In genomic region chr2:121295608-121296571, GRCm38 (mm10) we compare ENCODE assay signal across 9 mouse cellular contexts. TPM values are rescaled to one million over a fixed set of nuclear protein-coding genes. Genes with fewer than 3 reads are reported as not detected.
DNase-seq lines count a peak whose midpoint lies in the region; ATAC-seq and TF ChIP-seq lines count a peak whose summit lies in the region.
"Had no signal": no experiment of that assay in that cellular context is flagged by ENCODE, and none has a peak within 500 bp of the region (broad histone marks: within the 10 kb centered on the region; RNA-seq: fewer than 3 reads in every experiment).

No protein-coding gene starts in this region.

- peaks cover 56% of the 10 kb centered on the region for H3K4me1 ChIP-seq in forebrain, embryonic 12.5 days
- H3K4me1 ChIP-seq in intestine, embryonic 14.5 days (replicated peaks; ENCODE audit: control insufficient read depth, insufficient read depth, low read length) = peaks cover 34% of the 10 kb centered on the region
- peaks cover 45% of the 10 kb centered on the region for H3K4me1 ChIP-seq in midbrain, embryonic 11.5 days (ENCODE audit: control insufficient read depth, insufficient read depth, low read length)
- H3K4me1 ChIP-seq in thymus, adult 2 months (replicated peaks; ENCODE audit: control insufficient read depth, insufficient read depth, low read length) = peaks cover 27% of the 10 kb centered on the region

- intact Hi-C loops in heart, postnatal 25 days (cut with DNase I) = no loop called here

- DNase-seq in heart, adult 18-20 months = peak; percentile 29 to 50
- DNase-seq in heart, postnatal 25 days (ENCODE audit: low spot score) = no peak
- DNase-seq in NIH3T3 (ENCODE audit: low read depth) = peak; percentile 73
- DNase-seq in intestine, embryonic 14.5 days (ENCODE audit: low spot score) = peak; percentile 65
- peak; percentile 93 for DNase-seq in midbrain, embryonic 11.5 days (ENCODE audit: low spot score, missing footprints)
- DNase-seq in thymus, adult 2 months = peak; percentile 37
- DNase-seq in B cell, adult 2 months = no peak

- no peak for TF ChIP-seq POLR2A in thymus, adult 2 months (IDR thresholded peaks at IDR 0.05; ENCODE audit: control insufficient read depth, extremely low read depth, insufficient read depth, low read length, poor library complexity)

- peak overlapping the region; percentile 50 for H3K4me3 ChIP-seq in forebrain, embryonic 12.5 days (replicated peaks)
- H3K4me3 ChIP-seq in intestine, embryonic 14.5 days (ENCODE audit: low read depth, low read length) = peak overlapping the region; percentile 45
- H3K4me3 ChIP-seq in midbrain, embryonic 11.5 days (ENCODE audit: low read depth, low read length) = peak overlapping the region; percentile 40
- H3K4me3 ChIP-seq in thymus, adult 2 months (ENCODE audit: control insufficient read depth, insufficient read depth, low read length) = peak overlapping the region; percentile 2; the same call in 1 of the 2 replicates

- peak overlapping the region; percentile 69 for H3K4me2 ChIP-seq in forebrain, embryonic 12.5 days
- H3K4me2 ChIP-seq in intestine, embryonic 14.5 days (ENCODE audit: low read length) = peak overlapping the region; percentile 70
- H3K4me2 ChIP-seq in midbrain, embryonic 11.5 days = peak overlapping the region; percentile 65

- ATAC-seq in forebrain, embryonic 12.5 days (ENCODE audit: low FRiP score) = peak; percentile 50
- peak; percentile 18 for ATAC-seq in intestine, embryonic 14.5 days (replicated peaks; ENCODE audit: low FRiP score, low TSS enrichment, low read depth)
- peak; percentile 53 for ATAC-seq in midbrain, embryonic 11.5 days (ENCODE audit: low FRiP score)

- TF ChIP-seq CTCF in thymus, adult 2 months (IDR thresholded peaks at IDR 0.05; ENCODE audit: borderline replicate concordance, control insufficient read depth, extremely low read depth, insufficient read depth, low read length, poor library complexity) = no peak

- no peaks in the 10 kb centered on the region for H3K9me3 ChIP-seq in forebrain, embryonic 12.5 days
- H3K9me3 ChIP-seq in intestine, embryonic 14.5 days (ENCODE audit: control insufficient read depth, low read length) = no peaks in the 10 kb centered on the region
- H3K9me3 ChIP-seq in midbrain, embryonic 11.5 days (ENCODE audit: control insufficient read depth, low read length) = no peaks in the 10 kb centered on the region

- H3K27me3 ChIP-seq in forebrain, embryonic 12.5 days = peaks cover 10% of the 10 kb centered on the region; the same call in 1 of the 2 replicates
- peaks cover 4% of the 10 kb centered on the region for H3K27me3 ChIP-seq in intestine, embryonic 14.5 days (replicated peaks; ENCODE audit: control insufficient read depth, insufficient read depth, low read length)
- no peaks in the 10 kb centered on the region for H3K27me3 ChIP-seq in midbrain, embryonic 11.5 days (ENCODE audit: control insufficient read depth, insufficient read depth, low read length)
- H3K27me3 ChIP-seq in thymus, adult 2 months (ENCODE audit: control insufficient read depth, insufficient read depth, low read length) = peaks cover 22% of the 10 kb centered on the region

- H3K9ac ChIP-seq in forebrain, embryonic 12.5 days = peak overlapping the region; percentile 63
- H3K9ac ChIP-seq in intestine, embryonic 14.5 days (ENCODE audit: low read length) = peak overlapping the region; percentile 23
- H3K9ac ChIP-seq in midbrain, embryonic 11.5 days (ENCODE audit: low read length) = peak overlapping the region; percentile 46

- peak overlapping the region; percentile 85 for H3K27ac ChIP-seq in forebrain, embryonic 12.5 days
- peak overlapping the region; percentile 29; the same call in 1 of the 2 replicates for H3K27ac ChIP-seq in intestine, embryonic 14.5 days (ENCODE audit: low read depth)
- peak overlapping the region; percentile 82 for H3K27ac ChIP-seq in midbrain, embryonic 11.5 days (ENCODE audit: low read depth, low read length)
- no peak overlapping the region for H3K27ac ChIP-seq in thymus, adult 2 months (ENCODE audit: control insufficient read depth, insufficient read depth, low read length)
- H3K27ac ChIP-seq: macrophage had no signal

- peaks cover 25% of the 10 kb centered on the region for H3K36me3 ChIP-seq in forebrain, embryonic 12.5 days (replicated peaks)
- H3K36me3 ChIP-seq in intestine, embryonic 14.5 days (ENCODE audit: control insufficient read depth, insufficient read depth, low read length) = peaks cover 12% of the 10 kb centered on the region; the same call in 1 of the 2 replicates
- peaks cover 14% of the 10 kb centered on the region; the same call in 1 of the 2 replicates for H3K36me3 ChIP-seq in midbrain, embryonic 11.5 days (ENCODE audit: control insufficient read depth, insufficient read depth, low read length)
- no peaks in the 10 kb centered on the region for H3K36me3 ChIP-seq in thymus, adult 2 months (ENCODE audit: control insufficient read depth, insufficient read depth, low read length)

- 1% methylated on average over 11 of the region's 15 CpGs for WGBS in forebrain, embryonic 12.5 days
- WGBS in intestine, embryonic 14.5 days = 2% methylated on average over 15 of the region's 15 CpGs
- 1% methylated on average over 15 of the region's 15 CpGs for WGBS in midbrain, embryonic 11.5 days
- 1% methylated on average over 15 of the region's 15 CpGs for WGBS in thymus, adult 2 months

RNA-seq across cellular contexts. Expression of gene Map1a, which starts 6.5 kb away (rescaled TPM):
- total RNA-seq in heart, adult 18-20 months (2021) = 1 to 10 TPM; 3.5 to 3.8 TPM
- 1 to 10 TPM; 4.5 to 5.1 TPM for total RNA-seq in heart, postnatal 25 days (2021)
- polyA plus RNA-seq in forebrain, embryonic 12.5 days (2016; fragmentation: Nextera tagmentation; extraction: Ambion mirVana) = 9.3 and 12.7 TPM in 2 replicates
- 6.7 and 7.2 TPM in 2 replicates for polyA plus RNA-seq in intestine, embryonic 14.5 days (2014; fragmentation: Nextera tagmentation; extraction: Ambion mirVana)
- polyA plus RNA-seq in midbrain, embryonic 11.5 days (2014; fragmentation: Nextera tagmentation; extraction: Ambion mirVana) = 11.2 and 14.3 TPM in 2 replicates
- polyA plus RNA-seq in thymus, adult 2 months (2012; rRNA removed) = 1.1 TPM in 2 replicates

RNA-seq across cellular contexts. Expression of gene Trp53bp1, which starts 24.7 kb away (rescaled TPM):
- total RNA-seq in heart, adult 18-20 months (2021) = 10 to 100 TPM; 28.1 to 28.4 TPM
- total RNA-seq in heart, postnatal 25 days (2021) = 10 to 100 TPM; 28.4 to 28.9 TPM
- 216 and 229 TPM in 2 replicates for polyA plus RNA-seq in forebrain, embryonic 12.5 days (2016; fragmentation: Nextera tagmentation; extraction: Ambion mirVana)
- polyA plus RNA-seq in intestine, embryonic 14.5 days (2014; fragmentation: Nextera tagmentation; extraction: Ambion mirVana) = 63.8 and 70.3 TPM in 2 replicates
- 132 and 138 TPM in 2 replicates for polyA plus RNA-seq in midbrain, embryonic 11.5 days (2014; fragmentation: Nextera tagmentation; extraction: Ambion mirVana)
- 38.9 and 39.5 TPM in 2 replicates for polyA plus RNA-seq in thymus, adult 2 months (2012; rRNA removed)

RNA-seq across cellular contexts. Expression of gene Ppip5k1, which starts 59.3 kb away (rescaled TPM):
- total RNA-seq in heart, adult 18-20 months (2021) = 10 to 100 TPM; 87.5 to 93.6 TPM
- total RNA-seq in heart, postnatal 25 days (2021) = 10 to 100 TPM; 48.0 to 50.5 TPM
- polyA plus RNA-seq in forebrain, embryonic 12.5 days (2016; fragmentation: Nextera tagmentation; extraction: Ambion mirVana) = 12.5 and 14.5 TPM in 2 replicates
- 15.0 and 15.3 TPM in 2 replicates for polyA plus RNA-seq in intestine, embryonic 14.5 days (2014; fragmentation: Nextera tagmentation; extraction: Ambion mirVana)
- polyA plus RNA-seq in midbrain, embryonic 11.5 days (2014; fragmentation: Nextera tagmentation; extraction: Ambion mirVana) = 10.3 and 11.2 TPM in 2 replicates
- 21.8 and 23.9 TPM in 2 replicates for polyA plus RNA-seq in thymus, adult 2 months (2012; rRNA removed)

Comparison
In these comparisons a context has a peak if more than half of its experiments do, and no peak if none do; other contexts are left out.
1. DNase-seq: peak in heart, adult 18-20 months (2 of 2), NIH3T3 (single experiment), intestine, embryonic 14.5 days (single experiment), midbrain, embryonic 11.5 days (single experiment) and thymus, adult 2 months (single experiment); none in heart, postnatal 25 days (single experiment) and B cell, adult 2 months (0 of 2).
2. Peak in every context shown above with its lines, with median percentiles within 50 percentile points of each other: ATAC-seq, H3K4me2 ChIP-seq, H3K4me3 ChIP-seq and H3K9ac ChIP-seq.